Mouse (Mus musculus): ENCODE measurements around the gene Phb2. TPM values are rescaled to one million over a fixed set of nuclear protein-coding genes. Genes with fewer than 3 reads are reported as not detected.

Phb2 gene
- 330 and 338 TPM in 2 replicates for polyA plus RNA-seq (2016; fragmentation: Nextera tagmentation; extraction: Ambion mirVana)

GRCm38 (mm10) chr6:124711824-124712782, at the start of gene Phb2, which contains the start of gene Emg1:
Phb2 (plus strand) TSS chr6:124712336.
Emg1 (minus strand) TSS chr6:124712178.
- H3K4me3 ChIP-seq (replicated peaks): peak within 1 kb of the TSS; percentile 95
- no peaks in the 10 kb centered on the region for H3K9me3 ChIP-seq
- peak; percentile 98 for ATAC-seq (ENCODE audit: low FRiP score)
- peak within 1 kb of the TSS; percentile 90 for H3K9ac ChIP-seq
- peaks cover 49% of the 10 kb centered on the region for H3K36me3 ChIP-seq (replicated peaks)
- WGBS: under 1% methylated on average over 76 of the region's 76 CpGs
- H3K27me3 ChIP-seq: no peaks in the 10 kb centered on the region
- H3K27ac ChIP-seq: peak within 1 kb of the TSS; percentile 84
- H3K4me1 ChIP-seq: peaks cover 36% of the 10 kb centered on the region
- peak within 1 kb of the TSS; percentile 82 for H3K4me2 ChIP-seq

- Histone ChIP-seq H3K36me3 (replicated peaks) (no peaks in the 10 kb centered on the region), H3K27ac (peak within 1 kb of the TSS; percentile 63), H3K9me3 (no peaks in the 10 kb centered on the region), H3K4me3 (replicated peaks) (peak within 1 kb of the TSS; percentile 58), H3K4me1 (peaks cover 6% of the 10 kb centered on the region; the same call in 1 of the 2 replicates), H3K4me2 (peak within 1 kb of the TSS; percentile 61), H3K27me3 (no peaks in the 10 kb centered on the region), H3K9ac (peak within 1 kb of the TSS; percentile 50)
- WGBS: under 1% methylated on average over 72 of the region's 87 CpGs
- ATAC-seq (ENCODE audit: low FRiP score): peak; percentile 98
These were observed 49.4 kb upstream of the Phb2 start, which contains the start of gene Lpcat3 for GRCm38 (mm10) chr6:124662477-124663423. Lpcat3 (plus strand) TSS chr6:124663027.

- H3K9me3 ChIP-seq: no peaks in the 10 kb centered on the region
- H3K4me3 ChIP-seq (replicated peaks): peak overlapping the region; percentile 58
- H3K27ac ChIP-seq: peak overlapping the region; percentile 63; the same call in 1 of the 2 replicates
- H3K4me1 ChIP-seq: peaks cover 6% of the 10 kb centered on the region; the same call in 1 of the 2 replicates
- H3K9ac ChIP-seq: peak overlapping the region; percentile 46
- ATAC-seq (ENCODE audit: low FRiP score): no peak
- no peaks in the 10 kb centered on the region for H3K36me3 ChIP-seq (replicated peaks)
- H3K4me2 ChIP-seq: peak overlapping the region; percentile 61
- WGBS: 20% methylated on average over 13 of the region's 13 CpGs
- H3K27me3 ChIP-seq: no peaks in the 10 kb centered on the region
These were observed 48.7 kb upstream of the Phb2 start for GRCm38 (mm10) chr6:124663424-124663795.

GRCm38 (mm10) chr6:124664256-124664655, 47.9 kb upstream of the Phb2 start:
- Histone ChIP-seq H3K27me3 (no peaks in the 10 kb centered on the region), H3K4me2 (no peak overlapping the region)
- 95% methylated on average over 7 of the region's 7 CpGs for WGBS

GRCm38 (mm10) chr6:124665011-124665410, 47.1 kb upstream of the Phb2 start:
- no peaks in the 10 kb centered on the region for H3K36me3 ChIP-seq (replicated peaks)
- H3K4me2 ChIP-seq: no peak overlapping the region
- no peak overlapping the region for H3K9ac ChIP-seq
- H3K4me1 ChIP-seq: peaks cover 6% of the 10 kb centered on the region; the same call in 1 of the 2 replicates
- WGBS: 94% methylated on average over 10 of the region's 10 CpGs
- no peak for ATAC-seq (ENCODE audit: low FRiP score)
- no peaks in the 10 kb centered on the region for H3K9me3 ChIP-seq
- no peaks in the 10 kb centered on the region for H3K27me3 ChIP-seq
- no peak overlapping the region for H3K4me3 ChIP-seq (replicated peaks)
- no peak overlapping the region for H3K27ac ChIP-seq

More at GRCm38 (mm10) chr6:124664256-124664655, 47.9 kb upstream of the Phb2 start:
- no peak for ATAC-seq (ENCODE audit: low FRiP score)
- H3K36me3 ChIP-seq (replicated peaks): no peaks in the 10 kb centered on the region
- peaks cover 6% of the 10 kb centered on the region; the same call in 1 of the 2 replicates for H3K4me1 ChIP-seq
- H3K9ac ChIP-seq: no peak overlapping the region
- H3K27ac ChIP-seq: no peak overlapping the region
- no peak overlapping the region for H3K4me3 ChIP-seq (replicated peaks)
- no peaks in the 10 kb centered on the region for H3K9me3 ChIP-seq

- H3K4me3 ChIP-seq (replicated peaks): no peak overlapping the region
- H3K36me3 ChIP-seq (replicated peaks): no peaks in the 10 kb centered on the region; the same call in none of the 2 replicates
- no peaks in the 10 kb centered on the region for H3K4me1 ChIP-seq
- no peak overlapping the region for H3K9ac ChIP-seq
- 92% methylated on average over 11 of the region's 11 CpGs for WGBS
- H3K27me3 ChIP-seq: no peaks in the 10 kb centered on the region
- no peaks in the 10 kb centered on the region for H3K9me3 ChIP-seq
- H3K27ac ChIP-seq: no peak overlapping the region
- ATAC-seq (ENCODE audit: low FRiP score): no peak
- H3K4me2 ChIP-seq: no peak overlapping the region
These were observed 42.8 kb upstream of the Phb2 start for GRCm38 (mm10) chr6:124669234-124669859.

- H3K4me3 ChIP-seq (replicated peaks): no peak overlapping the region
- no peaks in the 10 kb centered on the region for H3K9me3 ChIP-seq
- no peak for ATAC-seq (ENCODE audit: low FRiP score)
- H3K4me1 ChIP-seq: no peaks in the 10 kb centered on the region
- WGBS: 93% methylated on average over 7 of the region's 7 CpGs
- H3K27ac ChIP-seq: no peak overlapping the region
- H3K4me2 ChIP-seq: no peak overlapping the region
- no peaks in the 10 kb centered on the region for H3K27me3 ChIP-seq
- no peaks in the 10 kb centered on the region; the same call in none of the 2 replicates for H3K36me3 ChIP-seq (replicated peaks)
- H3K9ac ChIP-seq: no peak overlapping the region
These were observed 41.7 kb upstream of the Phb2 start for GRCm38 (mm10) chr6:124670281-124670900.

- no peak overlapping the region for H3K27ac ChIP-seq
- ATAC-seq (ENCODE audit: low FRiP score): no peak
- H3K4me3 ChIP-seq (replicated peaks): no peak overlapping the region
- H3K4me2 ChIP-seq: no peak overlapping the region
- no peaks in the 10 kb centered on the region for H3K27me3 ChIP-seq
- 53% methylated on average over 6 of the region's 6 CpGs for WGBS
- H3K9ac ChIP-seq: no peak overlapping the region
- H3K9me3 ChIP-seq: no peaks in the 10 kb centered on the region
- no peaks in the 10 kb centered on the region for H3K4me1 ChIP-seq
- no peaks in the 10 kb centered on the region; the same call in none of the 2 replicates for H3K36me3 ChIP-seq (replicated peaks)
These were observed 40.0 kb upstream of the Phb2 start for GRCm38 (mm10) chr6:124672100-124672499.

- ATAC-seq (ENCODE audit: low FRiP score): no peak
- no peak overlapping the region for H3K27ac ChIP-seq
- no peaks in the 10 kb centered on the region for H3K27me3 ChIP-seq
- 93% methylated on average over 9 of the region's 9 CpGs for WGBS
- H3K4me3 ChIP-seq (replicated peaks): no peak overlapping the region
- H3K4me1 ChIP-seq: no peaks in the 10 kb centered on the region
- no peak overlapping the region for H3K4me2 ChIP-seq
- no peaks in the 10 kb centered on the region; the same call in none of the 2 replicates for H3K36me3 ChIP-seq (replicated peaks)
- no peak overlapping the region for H3K9ac ChIP-seq
- no peaks in the 10 kb centered on the region for H3K9me3 ChIP-seq
These were observed 38.5 kb upstream of the Phb2 start for GRCm38 (mm10) chr6:124673619-124674018.

GRCm38 (mm10) chr6:124674591-124674990, 37.5 kb upstream of the Phb2 start:
- Histone ChIP-seq H3K9ac (no peak overlapping the region), H3K27ac (no peak overlapping the region), H3K4me3 (replicated peaks) (no peak overlapping the region), H3K36me3 (replicated peaks) (no peaks in the 10 kb centered on the region; the same call in none of the 2 replicates), H3K27me3 (no peaks in the 10 kb centered on the region), H3K4me2 (no peak overlapping the region), H3K9me3 (no peaks in the 10 kb centered on the region), H3K4me1 (no peaks in the 10 kb centered on the region)
- WGBS: 95% methylated on average over 7 of the region's 7 CpGs
- no peak for ATAC-seq (ENCODE audit: low FRiP score)

- no peak overlapping the region for H3K9ac ChIP-seq
- WGBS: 90% methylated on average over 6 of the region's 6 CpGs
These were observed 36.0 kb upstream of the Phb2 start for GRCm38 (mm10) chr6:124676171-124676570.

More at GRCm38 (mm10) chr6:124676171-124676570, 36.0 kb upstream of the Phb2 start:
- Histone ChIP-seq H3K4me2 (no peak overlapping the region), H3K27me3 (no peaks in the 10 kb centered on the region), H3K36me3 (replicated peaks) (no peaks in the 10 kb centered on the region; the same call in 1 of the 2 replicates), H3K4me1 (no peaks in the 10 kb centered on the region), H3K27ac (no peak overlapping the region), H3K4me3 (replicated peaks) (no peak overlapping the region), H3K9me3 (no peaks in the 10 kb centered on the region)
- ATAC-seq (ENCODE audit: low FRiP score): no peak

All from forebrain, embryonic 12.5 days (tissue).